Mouse (Mus musculus) testis, adult 2 months (tissue): ENCODE measurements around the gene Ezh1. TPM values are rescaled to one million over a fixed set of nuclear protein-coding genes. Genes with fewer than 3 reads are reported as not detected.

ENCODE experiments used
- H3K27ac ChIP-seq: fragments of 200-500 bp; 2 replicates; pipeline ENCODE4 v1.5.1; 2012; ENCODE audit warnings: low read depth, low read length; ENCODE audit not compliant: control insufficient read depth, insufficient read depth
- H3K27me3 ChIP-seq: fragments of 200-500 bp; 2 replicates; pipeline ENCODE4 v1.6.1; 2012; ENCODE audit warnings: mild to moderate bottlenecking, low read length, moderate library complexity; ENCODE audit not compliant: control insufficient read depth, insufficient read depth
- H3K36me3 ChIP-seq: fragments of 200-500 bp; 2 replicates; pipeline ENCODE4 v1.6.1; 2012; ENCODE audit warnings: mild to moderate bottlenecking, low read length; ENCODE audit not compliant: control insufficient read depth, insufficient read depth
- H3K4me1 ChIP-seq: fragments of 200-500 bp; 2 replicates; pipeline ENCODE4 v1.6.1; 2012; ENCODE audit warnings: low read length; ENCODE audit not compliant: control insufficient read depth, insufficient read depth
- H3K4me3 ChIP-seq: fragments of 200-500 bp; 2 replicates; pipeline ENCODE4 v1.5.1; 2012; ENCODE audit warnings: low read depth, mild to moderate bottlenecking, low read length, moderate library complexity, mixed read lengths; ENCODE audit not compliant: control insufficient read depth
- CTCF ChIP-seq: fragments of 200-500 bp; IDR thresholded peaks from 2 replicates; pipeline ENCODE4 v1.5.1; 2012; ENCODE audit warnings: low read depth, mild to moderate bottlenecking, inconsistent platforms, low read length, moderate library complexity; ENCODE audit not compliant: control insufficient read depth, insufficient read depth, insufficient replicate concordance
- POLR2A ChIP-seq: fragments of 200-500 bp; IDR thresholded peaks from 2 replicates; pipeline ENCODE4 v1.6.1; 2012; ENCODE audit warnings: low read depth, mild to moderate bottlenecking, inconsistent platforms, low read length, moderate library complexity; ENCODE audit not compliant: control insufficient read depth
- polyA plus RNA-seq: library from polyadenylated mRNA; depleted of rRNA; stranded (reverse); fragments of >200 nt; gene quantifications from 2 replicates; pipeline ENCODE4 v1.2.3, GENCODE M21; 2012

Ezh1 gene
- polyA plus RNA-seq, 1 experiment: 14.3 TPM

GRCm38 (mm10) chr11:101195101-101195500 lies 31.2 kb downstream of the Ezh1 start:
- Histone ChIP-seq H3K27ac (no peak overlapping the region), H3K36me3 (no peaks in the 10 kb centered on the region), H3K4me1 (no peaks in the 10 kb centered on the region), H3K27me3 (no peaks in the 10 kb centered on the region), H3K4me3 (no peak overlapping the region)
- TF ChIP-seq CTCF: no peak

- no peaks in the 10 kb centered on the region for H3K4me1 ChIP-seq
- no peak for TF ChIP-seq CTCF
- TF ChIP-seq POLR2A: no peak
- H3K36me3 ChIP-seq: no peaks in the 10 kb centered on the region
- H3K4me3 ChIP-seq: no peak overlapping the region
- no peak overlapping the region for H3K27ac ChIP-seq
- no peaks in the 10 kb centered on the region for H3K27me3 ChIP-seq
Measured at GRCm38 (mm10) chr11:101194643-101195042, 31.6 kb downstream of the Ezh1 start.

- Histone ChIP-seq H3K27me3 (no peaks in the 10 kb centered on the region), H3K4me1 (no peaks in the 10 kb centered on the region), H3K4me3 (no peak overlapping the region), H3K36me3 (no peaks in the 10 kb centered on the region), H3K27ac (no peak overlapping the region)
- TF ChIP-seq CTCF (no peak), POLR2A (no peak)
Measured at GRCm38 (mm10) chr11:101194137-101194536, 32.1 kb downstream of the Ezh1 start.

GRCm38 (mm10) chr11:101193076-101193475 lies 33.2 kb downstream of the Ezh1 start:
- Histone ChIP-seq H3K4me3 (no peak overlapping the region), H3K27ac (no peak overlapping the region)
- no peak for TF ChIP-seq CTCF
- TF ChIP-seq POLR2A: no peak

GRCm38 (mm10) chr11:101192646-101193045 lies 33.6 kb downstream of the Ezh1 start:
- TF ChIP-seq POLR2A (no peak), CTCF (no peak)
- no peaks in the 10 kb centered on the region for H3K36me3 ChIP-seq
- no peak overlapping the region for H3K4me3 ChIP-seq
- no peak overlapping the region for H3K27ac ChIP-seq
- no peaks in the 10 kb centered on the region for H3K27me3 ChIP-seq
- H3K4me1 ChIP-seq: no peaks in the 10 kb centered on the region

More at GRCm38 (mm10) chr11:101193076-101193475, 33.2 kb downstream of the Ezh1 start:
- H3K36me3 ChIP-seq: no peaks in the 10 kb centered on the region
- H3K27me3 ChIP-seq: no peaks in the 10 kb centered on the region
- no peaks in the 10 kb centered on the region for H3K4me1 ChIP-seq

GRCm38 (mm10) chr11:101191919-101192470 lies 34.3 kb downstream of the Ezh1 start:
- Histone ChIP-seq H3K27me3 (no peaks in the 10 kb centered on the region), H3K27ac (no peak overlapping the region), H3K4me1 (no peaks in the 10 kb centered on the region), H3K36me3 (no peaks in the 10 kb centered on the region), H3K4me3 (no peak overlapping the region)
- TF ChIP-seq POLR2A: no peak
- no peak for TF ChIP-seq CTCF

GRCm38 (mm10) chr11:101190913-101191907 lies 35.1 kb downstream of the Ezh1 start:
- Histone ChIP-seq H3K4me1 (no peaks in the 10 kb centered on the region), H3K27me3 (no peaks in the 10 kb centered on the region), H3K4me3 (no peak overlapping the region), H3K36me3 (no peaks in the 10 kb centered on the region), H3K27ac (peak overlapping the region; percentile 23; the same call in 1 of the 2 replicates)
- TF ChIP-seq POLR2A (no peak), CTCF (no peak)
